Mouse (Mus musculus) G1E (cell line): Measurements from ENCODE around the gene Cdh13. TPM values are rescaled to one million over a fixed set of nuclear protein-coding genes. Genes with fewer than 3 reads are reported as not detected.

ENCODE experiments used
- ATAC-seq: 2 replicates; pipeline ENCODE4 v1.8.0; 2016; ENCODE audit warnings: mild to moderate bottlenecking; ENCODE audit not compliant: insufficient number of reproducible peaks, poor library complexity, low FRiP score, severe bottlenecking; ENCODE audit errors: extremely low read depth
- DNase-seq: peaks from one replicate; pipeline ENCODE4 v3.0.0; 2012; ENCODE audit warnings: low spot score
- H3K27me3 ChIP-seq: 2 replicates; pipeline ENCODE4 v1.6.1; 2012; ENCODE audit warnings: mild to moderate bottlenecking, low read length, inconsistent platforms; ENCODE audit not compliant: insufficient read depth
- H3K36me3 ChIP-seq: replicated peaks from 2 replicates; pipeline ENCODE3; 2012; ENCODE audit warnings: mild to moderate bottlenecking, inconsistent platforms
- H3K4me1 ChIP-seq: 2 replicates; pipeline ENCODE4 v1.6.1; 2012; ENCODE audit warnings: low read depth, low read length, inconsistent platforms, mixed read lengths; ENCODE audit not compliant: insufficient read depth
- H3K4me3 ChIP-seq: 2 replicates; pipeline ENCODE4 v1.5.1; 2012; ENCODE audit warnings: low read depth, mild to moderate bottlenecking, inconsistent platforms, low read length, moderate library complexity, mixed read lengths
- H3K9me3 ChIP-seq: replicated peaks from 2 replicates; pipeline ENCODE4 v1.6.1; 2012; ENCODE audit warnings: inconsistent platforms
- CTCF ChIP-seq: IDR thresholded peaks from 2 replicates; pipeline ENCODE4 v1.5.1; 2012; ENCODE audit warnings: low read depth, low read length, inconsistent platforms, mixed read lengths
- GATA1 ChIP-seq: IDR thresholded peaks from 2 replicates; pipeline ENCODE4 v1.6.1; 2012; ENCODE audit warnings: borderline replicate concordance, low read length, inconsistent platforms, mixed read lengths
- GATA2 ChIP-seq: IDR thresholded peaks from 2 replicates; pipeline ENCODE4 v1.6.1; 2012; ENCODE audit warnings: low read depth, low read length, inconsistent platforms, borderline replicate concordance
- POLR2AphosphoS5 ChIP-seq: IDR thresholded peaks from 2 replicates; pipeline ENCODE4 v1.6.1; 2012; ENCODE audit warnings: low read depth, low read length, inconsistent platforms; ENCODE audit not compliant: insufficient replicate concordance
- TAL1 ChIP-seq: conservative IDR thresholded peaks from 2 replicates; pipeline ENCODE4 v1.6.1; 2012; ENCODE audit warnings: low read depth, low read length, inconsistent platforms, mixed read lengths
- polyA plus RNA-seq: library from polyadenylated mRNA; stranded (reverse); fragments of >175 nt; gene quantifications from 2 replicates; pipeline ENCODE4 v1.2.3, GENCODE M21; 2012
- total RNA-seq, 2 experiments: library from RNA; stranded (forward) in 1 of 2; stranded (reverse) in 1 of 2; fragments of 200-1000 nt in 1 of 2; fragments of >200 nt in 1 of 2; fragmentation: Nextera tagmentation in 1 of 2; gene quantifications; 2 replicates each; pipeline ENCODE4 v1.2.3; 2014 to 2017

Gene Cdh13
- total and polyA plus RNA-seq, 3 experiments: 0.22 TPM; not detected in 2

GRCm38 (mm10) chr8:119020781-119021180 lies 737.2 kb downstream of the Cdh13 start:
- TF ChIP-seq CTCF (no peak), GATA1 (no peak), GATA2 (no peak), POLR2AphosphoS5 (no peak)
- Histone ChIP-seq H3K9me3 (peaks cover 77% of the 10 kb centered on the region), H3K36me3 (no peaks in the 10 kb centered on the region), H3K4me3 (no peak overlapping the region), H3K27me3 (no peaks in the 10 kb centered on the region), H3K4me1 (no peaks in the 10 kb centered on the region)
- DNase-seq: no peak
- no peak for ATAC-seq

GRCm38 (mm10) chr8:119021478-119021877 lies 737.9 kb downstream of the Cdh13 start:
- peaks cover 80% of the 10 kb centered on the region for H3K9me3 ChIP-seq
- no peak for DNase-seq

DNA sequence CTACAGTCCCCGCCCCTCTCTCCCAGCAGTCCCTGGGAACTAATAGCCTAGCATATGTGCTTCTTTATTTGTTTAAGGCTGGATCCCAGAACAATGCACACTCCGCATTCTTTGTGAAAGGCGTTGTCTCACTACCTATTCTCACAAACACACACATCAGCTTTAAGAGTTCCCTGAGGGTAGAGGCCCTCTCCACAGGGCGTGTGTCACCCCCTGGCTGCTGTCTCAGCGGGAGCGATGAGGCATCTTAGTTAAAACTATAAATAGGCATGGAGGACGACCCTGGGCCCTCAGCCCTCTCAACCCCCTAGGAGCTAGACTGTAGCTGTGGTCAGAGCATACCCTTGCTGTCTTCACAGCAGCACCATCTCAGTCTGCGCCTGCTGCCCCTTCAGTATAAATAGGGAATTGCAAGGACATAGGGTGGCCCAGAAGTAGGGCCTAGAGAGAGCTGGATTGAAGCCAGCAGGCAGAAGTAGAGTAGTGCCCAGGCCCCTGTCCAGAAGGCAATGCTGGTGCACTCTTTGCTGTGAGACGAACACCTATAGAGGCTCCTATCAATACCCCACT lies 738.9 kb downstream of the Cdh13 start:
- H3K4me1 ChIP-seq: no peaks in the 10 kb centered on the region
- no peaks in the 10 kb centered on the region for H3K36me3 ChIP-seq
- no peaks in the 10 kb centered on the region for H3K27me3 ChIP-seq
- H3K4me3 ChIP-seq: no peak overlapping the region
- TF ChIP-seq GATA2 (no peak), CTCF (no peak), POLR2AphosphoS5 (no peak), GATA1 (no peak), TAL1 (no peak)
- peaks cover 74% of the 10 kb centered on the region for H3K9me3 ChIP-seq
- DNase-seq (no peak), ATAC-seq (no peak)

More at GRCm38 (mm10) chr8:119021478-119021877, 737.9 kb downstream of the Cdh13 start:
- no peaks in the 10 kb centered on the region for H3K36me3 ChIP-seq
- H3K27me3 ChIP-seq: no peaks in the 10 kb centered on the region
- H3K4me3 ChIP-seq: no peak overlapping the region
- no peaks in the 10 kb centered on the region for H3K4me1 ChIP-seq
- no peak for TF ChIP-seq POLR2AphosphoS5
- no peak for TF ChIP-seq TAL1
- no peak for TF ChIP-seq GATA2
- no peak for TF ChIP-seq CTCF
- no peak for TF ChIP-seq GATA1
- no peak for ATAC-seq

GRCm38 (mm10) chr8:119033398-119033797 lies 749.9 kb downstream of the Cdh13 start:
- peaks cover 85% of the 10 kb centered on the region for H3K9me3 ChIP-seq
- ATAC-seq: no peak

DNA sequence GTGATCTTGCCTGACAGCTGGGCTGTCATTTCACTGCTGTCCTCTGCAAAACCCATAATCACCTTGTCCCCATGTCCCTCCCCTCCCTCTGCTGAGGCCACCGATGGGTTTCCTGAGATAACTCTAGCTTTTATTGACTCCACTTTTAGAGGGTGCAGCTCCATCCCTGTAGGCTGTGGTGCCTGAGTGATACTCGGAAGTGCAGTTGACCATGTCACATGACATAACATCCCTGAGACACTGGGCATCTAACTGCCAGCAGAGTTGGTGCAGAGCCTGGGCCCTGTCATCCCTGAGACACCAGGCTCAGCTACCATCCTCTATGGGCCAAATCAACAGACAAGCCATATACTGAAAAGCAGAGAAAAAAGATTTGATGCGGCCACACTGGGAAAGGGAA lies 750.5 kb downstream of the Cdh13 start:
- DNase-seq: no peak
- H3K4me1 ChIP-seq: no peaks in the 10 kb centered on the region
- ATAC-seq: no peak
- H3K36me3 ChIP-seq: no peaks in the 10 kb centered on the region
- peaks cover 82% of the 10 kb centered on the region for H3K9me3 ChIP-seq
- no peak for TF ChIP-seq CTCF
- no peaks in the 10 kb centered on the region for H3K27me3 ChIP-seq
- H3K4me3 ChIP-seq: no peak overlapping the region

More at GRCm38 (mm10) chr8:119033398-119033797, 749.9 kb downstream of the Cdh13 start:
- Histone ChIP-seq H3K4me3 (no peak overlapping the region), H3K4me1 (no peaks in the 10 kb centered on the region), H3K36me3 (no peaks in the 10 kb centered on the region), H3K27me3 (no peaks in the 10 kb centered on the region)
- TF ChIP-seq TAL1: no peak
- no peak for TF ChIP-seq CTCF
- no peak for DNase-seq

DNA sequence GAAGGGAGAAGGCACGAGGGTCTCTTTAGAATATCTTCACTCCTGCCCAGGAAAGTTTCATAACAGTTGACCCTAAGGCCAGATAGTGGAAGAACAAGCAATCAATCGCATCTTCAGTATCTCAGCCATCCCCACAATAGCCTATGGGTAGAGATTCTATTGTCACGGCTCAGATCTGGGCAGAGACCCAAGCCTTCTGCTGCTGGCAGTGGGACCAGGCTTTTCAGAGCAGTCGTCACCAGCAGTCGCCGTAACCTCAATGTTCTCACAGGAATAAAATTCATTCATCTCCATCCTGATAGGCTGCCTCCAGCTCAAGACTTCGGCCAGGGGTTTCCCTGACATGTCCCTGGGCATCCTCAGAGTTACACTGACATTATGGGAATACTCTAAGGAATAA lies 751.6 kb downstream of the Cdh13 start:
- ATAC-seq: no peak
- H3K9me3 ChIP-seq: peaks cover 85% of the 10 kb centered on the region

DNA sequence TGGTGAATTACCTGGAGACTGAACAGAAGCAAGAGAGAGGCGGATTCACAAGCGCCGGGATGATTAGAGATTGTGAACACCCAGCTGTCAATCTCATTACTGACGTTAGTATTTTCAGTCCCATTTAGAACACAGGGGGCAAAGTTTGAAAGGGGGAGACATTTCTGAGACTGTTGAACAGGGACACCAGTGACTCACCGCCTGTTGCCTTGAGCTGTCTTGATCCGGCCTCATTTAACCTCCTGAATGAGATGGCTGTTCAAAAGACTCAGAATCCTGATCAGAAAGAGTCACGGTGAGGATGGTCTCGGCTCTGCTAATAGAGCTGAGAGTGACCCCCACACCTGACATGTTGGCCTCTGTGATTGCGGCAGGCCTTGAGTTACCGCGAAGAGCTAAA lies 754.0 kb downstream of the Cdh13 start:
- Histone ChIP-seq H3K27me3 (no peaks in the 10 kb centered on the region), H3K36me3 (no peaks in the 10 kb centered on the region), H3K4me3 (no peak overlapping the region), H3K9me3 (peaks cover 90% of the 10 kb centered on the region), H3K4me1 (no peaks in the 10 kb centered on the region)
- TF ChIP-seq CTCF (no peak), POLR2AphosphoS5 (no peak), TAL1 (no peak), GATA1 (no peak), GATA2 (no peak)
- ATAC-seq (no peak), DNase-seq (no peak)

More for the DNA sequence above, 751.6 kb downstream of the Cdh13 start:
- Histone ChIP-seq H3K4me3 (no peak overlapping the region), H3K27me3 (no peaks in the 10 kb centered on the region), H3K4me1 (no peaks in the 10 kb centered on the region), H3K36me3 (no peaks in the 10 kb centered on the region)
- DNase-seq: no peak
- TF ChIP-seq GATA1 (no peak), POLR2AphosphoS5 (no peak), GATA2 (no peak), CTCF (no peak), TAL1 (no peak)
